Mouse (Mus musculus) forebrain, postnatal 0 days (tissue): Measurements from ENCODE around the gene Rapsn. TPM values are rescaled to one million over a fixed set of nuclear protein-coding genes. Genes with fewer than 3 reads are reported as not detected.
A peak's percentile ranks its signal among the peaks of the same experiment; 100 is the strongest.

ENCODE experiments used
- ATAC-seq: fragments of 200-750 bp; cut with Nextera tagmentation; 2 replicates; pipeline ENCODE4 v1.8.0; 2017; ENCODE audit warnings: mild to moderate bottlenecking, moderate library complexity
- DNase-seq: peaks from one replicate; pipeline ENCODE4 v3.0.0-alpha.2; 2015
- H3K27ac ChIP-seq: fragments of 300-500 bp; sonication (generic); 2 replicates; pipeline ENCODE4 v1.5.1; 2014; ENCODE audit warnings: low read depth, mild to moderate bottlenecking, antibody characterized with exemption, low read length, moderate library complexity, mixed read lengths
- H3K27me3 ChIP-seq: fragments of 300-500 bp; sonication (generic); 2 replicates; pipeline ENCODE4 v1.6.1; 2014; ENCODE audit warnings: mild to moderate bottlenecking, low read length, mixed read lengths; ENCODE audit not compliant: insufficient read depth
- H3K36me3 ChIP-seq: fragments of 300-500 bp; sonication (generic); 2 replicates; pipeline ENCODE4 v1.6.1; 2014; ENCODE audit warnings: mild to moderate bottlenecking, moderate library complexity; ENCODE audit not compliant: insufficient read depth
- H3K4me1 ChIP-seq: fragments of 300-500 bp; sonication (generic); 2 replicates; pipeline ENCODE4 v1.6.1; 2014; ENCODE audit warnings: antibody characterized with exemption; ENCODE audit not compliant: insufficient read depth
- H3K4me2 ChIP-seq: fragments of 300-500 bp; sonication (generic); 2 replicates; pipeline ENCODE4 v1.6.1; 2014; ENCODE audit warnings: low read depth, mild to moderate bottlenecking, moderate library complexity
- H3K4me3 ChIP-seq: fragments of 300-500 bp; sonication (generic); 2 replicates; pipeline ENCODE4 v1.5.1; 2014; ENCODE audit warnings: low read depth, low read length, mixed read lengths
- H3K9ac ChIP-seq: fragments of 300-500 bp; sonication (generic); 2 replicates; pipeline ENCODE4 v1.6.1; 2014; ENCODE audit warnings: mild to moderate bottlenecking
- H3K9me3 ChIP-seq: fragments of 300-500 bp; sonication (generic); 2 replicates; pipeline ENCODE4 v1.6.1; 2016; ENCODE audit warnings: low read length
- CTCF ChIP-seq: sonication (generic); IDR thresholded peaks from 2 replicates; pipeline ENCODE4 v1.5.1; 2016; ENCODE audit warnings: antibody characterized with exemption, control low read depth, low read depth
- WGBS: fragments of 180-500 bp; shearing (Covaris S2); extraction: QIAGEN DNeasy Blood & Tissue Kit; methylation state at CpG from one replicate; pipeline ENCODE4 v1.1.7; 2014; 5-methylcytosine and 5-hydroxymethylcytosine counted together
- polyA plus RNA-seq: library from polyadenylated mRNA; unstranded; fragments of >200 nt; fragmentation: Nextera tagmentation; extraction: Ambion mirVana; gene quantifications from 2 replicates; pipeline ENCODE4 v1.2.1, GENCODE M21; 2015
- total RNA-seq: library from RNA; depleted of rRNA; stranded (reverse); fragments of >200 nt; gene quantifications from 2 replicates; pipeline ENCODE4 v1.2.3, GENCODE M21; 2014

The Rapsn gene
- total and polyA plus RNA-seq, 2 experiments from 2014 or later, result 0.38 to 1.1 TPM

DNA sequence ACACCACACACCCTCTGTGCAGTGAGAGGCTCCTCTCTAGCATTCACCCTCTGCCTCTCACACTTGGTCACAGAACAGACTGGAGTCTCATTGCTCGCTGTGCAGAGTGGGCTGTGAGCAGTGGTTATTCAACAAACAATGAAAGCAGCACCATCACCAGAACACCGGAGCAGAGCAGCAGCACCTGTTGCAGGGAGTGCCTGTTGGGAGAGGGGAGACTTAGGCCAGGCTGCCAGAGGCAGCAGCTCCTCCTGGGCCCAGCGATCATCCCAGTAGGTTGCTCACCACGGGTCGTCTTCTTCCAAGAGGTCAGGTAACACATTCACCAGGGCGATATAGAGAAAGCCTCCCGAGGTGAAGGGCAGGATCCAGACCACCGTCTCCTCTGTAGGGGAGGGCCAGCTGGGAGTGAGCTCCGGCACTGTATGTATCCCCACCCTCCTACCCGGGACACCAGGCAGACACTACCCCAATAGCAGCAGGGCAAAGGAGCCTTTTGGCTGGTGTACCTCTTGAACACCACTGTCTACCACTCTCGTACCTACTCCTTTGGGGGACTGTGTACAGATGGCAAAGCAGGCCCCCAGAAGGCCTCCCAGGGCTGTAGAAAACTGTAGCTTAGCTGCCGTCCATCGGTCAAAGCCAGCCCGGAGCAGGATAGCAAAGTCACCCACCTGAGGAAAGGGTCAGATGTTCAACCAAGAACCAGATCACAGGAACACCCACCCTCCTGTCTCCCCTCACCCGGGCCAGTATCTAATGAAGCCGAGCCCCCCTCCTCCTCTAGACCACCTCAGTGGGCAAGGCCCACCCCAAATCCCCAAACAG lies 27.6 kb downstream of the Rapsn start:
- no peak overlapping the region for H3K9ac ChIP-seq
- no peaks in the 10 kb centered on the region for H3K9me3 ChIP-seq
- WGBS, result 93% methylated on average over 16 of the region's 16 CpGs
- TF ChIP-seq CTCF, result no peak
- no peak overlapping the region for H3K27ac ChIP-seq
- peaks cover 58% of the 10 kb centered on the region for H3K36me3 ChIP-seq
- no peak overlapping the region for H3K4me2 ChIP-seq
- DNase-seq, result no peak
- H3K4me1 ChIP-seq, result no peaks in the 10 kb centered on the region
- no peak for ATAC-seq
- H3K4me3 ChIP-seq, result no peak overlapping the region
- no peaks in the 10 kb centered on the region for H3K27me3 ChIP-seq

DNA sequence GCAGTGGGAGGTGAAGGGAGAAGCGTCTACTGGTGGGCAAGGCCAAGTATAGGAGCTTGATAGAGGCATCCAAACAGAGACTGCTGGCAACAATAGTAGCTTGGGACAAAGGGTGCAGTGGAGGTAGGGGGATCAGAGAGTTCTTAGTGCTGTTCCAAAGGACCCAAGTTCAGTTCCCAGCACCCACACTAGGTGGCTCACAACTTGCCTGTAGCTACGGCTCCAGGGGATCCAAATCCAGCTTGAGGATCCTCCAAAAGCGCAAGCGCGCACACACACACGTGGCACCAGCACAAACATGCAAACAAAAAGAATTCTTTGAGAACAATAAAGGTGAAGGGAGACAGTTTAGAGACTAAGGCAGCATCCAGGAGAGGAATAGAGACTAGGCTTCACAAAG lies 28.8 kb downstream of the Rapsn start:
- Histone ChIP-seq H3K4me1 (peaks cover 8% of the 10 kb centered on the region), H3K9ac (no peak overlapping the region), H3K4me3 (no peak overlapping the region), H3K27me3 (no peaks in the 10 kb centered on the region), H3K9me3 (no peaks in the 10 kb centered on the region), H3K36me3 (peaks cover 46% of the 10 kb centered on the region), H3K4me2 (no peak overlapping the region), H3K27ac (no peak overlapping the region)
- peak; percentile 23; the same call in 1 of the 2 replicates for TF ChIP-seq CTCF
- DNase-seq (no peak), ATAC-seq (no peak)
- 84% methylated on average over 6 of the region's 6 CpGs for WGBS

DNA sequence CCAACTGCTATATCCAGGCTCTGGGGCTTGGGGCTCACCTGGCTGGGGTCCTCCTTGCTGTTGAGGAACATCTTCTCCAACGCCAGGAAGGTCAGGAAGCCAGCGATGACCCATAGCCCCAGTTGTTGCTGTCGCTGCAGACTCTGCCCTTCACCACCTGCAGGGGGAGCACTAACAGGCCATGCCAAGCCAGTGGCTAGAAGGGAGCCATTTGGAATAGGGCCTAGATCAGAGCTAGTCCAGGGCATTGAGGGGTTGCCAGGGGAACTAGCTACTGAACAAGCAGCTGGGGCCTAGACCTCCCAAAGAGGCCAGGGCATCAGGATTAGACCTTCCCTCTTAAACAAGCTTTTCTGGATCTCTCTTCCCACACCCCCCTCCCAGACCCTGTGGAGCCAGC lies 30.1 kb downstream of the Rapsn start:
- peak; percentile 70 for TF ChIP-seq CTCF
- 56% methylated on average over 3 of the region's 3 CpGs for WGBS
- peaks cover 12% of the 10 kb centered on the region for H3K4me1 ChIP-seq
- no peak for ATAC-seq
- peaks cover 37% of the 10 kb centered on the region for H3K36me3 ChIP-seq
- H3K9me3 ChIP-seq, result no peaks in the 10 kb centered on the region
- H3K9ac ChIP-seq, result no peak overlapping the region
- no peak overlapping the region for H3K4me3 ChIP-seq
- H3K27ac ChIP-seq, result no peak overlapping the region
- no peaks in the 10 kb centered on the region for H3K27me3 ChIP-seq
- H3K4me2 ChIP-seq, result no peak overlapping the region
- peak; percentile 34 for DNase-seq

DNA sequence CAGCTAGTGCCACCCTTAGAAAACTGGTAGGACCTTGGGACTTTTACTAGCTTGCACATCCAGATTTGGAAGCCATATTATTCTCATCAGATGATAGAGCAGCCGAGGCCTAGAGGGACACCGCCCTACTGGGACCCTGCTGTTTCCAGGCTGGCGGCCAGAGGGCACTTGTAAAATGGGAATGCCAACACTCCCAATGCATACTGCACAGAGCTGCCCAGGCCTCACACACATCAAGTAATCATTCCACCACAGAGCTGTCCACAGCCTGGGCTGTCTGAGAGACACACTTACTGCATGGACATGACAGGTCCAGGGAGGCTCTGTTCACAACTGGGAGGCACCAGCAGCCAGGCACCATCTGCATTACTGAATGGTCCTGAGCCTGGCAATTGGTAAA lies 31.0 kb downstream of the Rapsn start:
- no peak for DNase-seq
- no peak overlapping the region for H3K4me3 ChIP-seq
- no peak overlapping the region for H3K9ac ChIP-seq
- no peak for ATAC-seq
- WGBS, result 78% methylated on average over 3 of the region's 3 CpGs
- no peaks in the 10 kb centered on the region for H3K9me3 ChIP-seq
- H3K27me3 ChIP-seq, result no peaks in the 10 kb centered on the region
- H3K27ac ChIP-seq, result no peak overlapping the region
- no peak for TF ChIP-seq CTCF
- H3K4me2 ChIP-seq, result no peak overlapping the region
- peaks cover 18% of the 10 kb centered on the region for H3K4me1 ChIP-seq
- peaks cover 37% of the 10 kb centered on the region for H3K36me3 ChIP-seq

DNA sequence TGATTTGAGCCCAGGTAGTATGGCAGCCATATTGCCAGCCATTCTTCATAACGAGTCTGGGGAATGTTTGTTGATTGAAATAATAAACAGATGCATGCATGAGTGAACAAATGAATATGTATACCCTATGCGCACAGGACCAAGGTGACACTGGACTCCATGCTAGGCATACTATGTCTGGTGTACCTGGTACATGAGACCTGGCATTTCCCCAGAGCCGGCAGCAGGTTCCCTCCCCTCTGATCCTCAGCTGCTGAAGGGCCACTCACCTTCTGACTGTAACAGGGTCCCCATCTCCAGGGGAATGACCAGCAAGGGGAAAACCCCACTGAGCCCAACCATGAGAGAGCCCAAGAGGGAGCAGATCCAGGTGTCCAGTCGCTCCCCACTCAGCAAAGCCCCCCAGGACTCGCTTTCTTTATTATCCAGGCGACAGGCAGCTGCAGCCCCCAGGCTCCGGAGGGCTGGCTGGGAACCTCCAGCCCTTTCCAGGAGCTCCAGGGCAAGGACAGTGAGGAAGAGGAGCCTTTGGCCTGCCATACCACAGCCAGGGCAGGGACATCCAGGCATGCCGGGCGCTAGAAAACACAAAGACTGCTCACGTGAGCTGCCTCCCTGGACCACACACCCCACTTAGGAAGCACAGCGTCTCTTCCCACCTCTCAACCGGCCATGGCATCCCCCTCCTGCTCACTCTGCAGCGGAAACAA lies 32.9 kb downstream of the Rapsn start:
- Histone ChIP-seq H3K4me2 (peak overlapping the region; percentile 91), H3K4me1 (peaks cover 18% of the 10 kb centered on the region), H3K9me3 (no peaks in the 10 kb centered on the region), H3K9ac (no peak overlapping the region), H3K27ac (no peak overlapping the region), H3K36me3 (peaks cover 19% of the 10 kb centered on the region), H3K27me3 (no peaks in the 10 kb centered on the region), H3K4me3 (0 out of 2 replicates have a peak overlapping the region, but pooled peaks have one; percentile 88)
- ATAC-seq, result no peak
- no peak for TF ChIP-seq CTCF
- WGBS, result 60% methylated on average over 13 of the region's 13 CpGs
- no peak for DNase-seq

DNA sequence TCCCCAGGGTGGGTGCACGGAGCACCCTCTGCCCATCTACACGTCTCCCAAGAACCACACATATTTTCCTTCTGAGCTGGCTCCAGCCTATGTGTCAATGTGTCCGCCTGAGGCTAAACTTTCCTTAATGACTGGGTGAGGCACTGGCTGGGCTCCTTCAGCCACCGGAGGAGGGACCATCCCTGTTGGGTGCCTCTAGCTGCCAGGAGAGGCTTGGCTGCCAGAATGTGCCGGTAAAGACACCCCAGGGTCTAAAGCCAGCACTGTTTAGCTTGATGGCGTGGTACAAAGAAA lies 33.4 kb downstream of the Rapsn start:
- peak overlapping the region; percentile 91 for H3K4me2 ChIP-seq
- no peak for TF ChIP-seq CTCF
- peak overlapping the region; percentile 88 for H3K4me3 ChIP-seq
- no peaks in the 10 kb centered on the region for H3K27me3 ChIP-seq
- H3K27ac ChIP-seq, result no peak overlapping the region
- DNase-seq, result no peak
- peaks cover 18% of the 10 kb centered on the region for H3K4me1 ChIP-seq
- H3K36me3 ChIP-seq, result peaks cover 14% of the 10 kb centered on the region
- ATAC-seq, result no peak
- H3K9ac ChIP-seq, result no peak overlapping the region
- no peaks in the 10 kb centered on the region for H3K9me3 ChIP-seq
- WGBS, result 43% methylated on average over 6 of the region's 6 CpGs

DNA sequence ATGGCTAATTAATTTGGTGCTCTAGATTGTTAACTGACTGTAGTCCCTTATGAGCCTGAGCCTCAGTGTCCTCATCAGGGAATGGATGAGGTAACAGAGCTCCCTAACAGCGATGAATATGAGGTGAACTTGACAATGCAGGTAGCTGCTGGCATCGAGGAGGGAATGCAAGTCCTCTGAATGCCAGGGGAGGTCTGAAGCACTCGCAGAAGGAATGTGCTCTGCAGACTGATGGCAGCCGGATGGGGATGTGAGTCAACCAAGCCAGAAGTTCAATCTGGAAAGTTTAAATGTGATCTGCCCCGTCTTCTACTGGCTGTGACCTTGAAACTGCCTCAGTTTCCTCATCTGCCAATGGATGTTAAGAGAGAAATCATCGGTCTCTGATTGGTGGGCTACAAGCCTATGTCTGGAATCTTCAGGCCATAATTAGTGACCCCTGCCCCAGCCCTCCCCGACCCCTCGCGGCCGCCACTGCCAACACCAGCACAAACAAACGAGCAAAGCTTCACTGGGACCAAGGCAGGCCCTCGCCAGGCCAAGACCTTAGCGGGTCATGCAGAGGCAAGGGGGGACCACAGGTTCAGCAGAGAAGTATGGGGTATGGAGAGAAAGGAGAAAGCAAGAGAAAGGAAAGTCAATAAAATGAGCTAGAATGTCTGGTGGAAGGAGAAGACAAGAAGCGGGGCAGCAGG lies 34.0 kb downstream of the Rapsn start:
- Histone ChIP-seq H3K36me3 (peaks cover 8% of the 10 kb centered on the region), H3K4me2 (peak overlapping the region; percentile 91), H3K27me3 (no peaks in the 10 kb centered on the region), H3K9me3 (no peaks in the 10 kb centered on the region), H3K4me3 (peak overlapping the region; percentile 88), H3K27ac (peak overlapping the region; percentile 70), H3K4me1 (peaks cover 18% of the 10 kb centered on the region), H3K9ac (peak overlapping the region; percentile 78)
- no peak for TF ChIP-seq CTCF
- 11% methylated on average over 14 of the region's 14 CpGs for WGBS
- ATAC-seq, result no peak
- no peak for DNase-seq
